Mouse (Mus musculus): ENCODE results near the gene Rbks.

DNA sequence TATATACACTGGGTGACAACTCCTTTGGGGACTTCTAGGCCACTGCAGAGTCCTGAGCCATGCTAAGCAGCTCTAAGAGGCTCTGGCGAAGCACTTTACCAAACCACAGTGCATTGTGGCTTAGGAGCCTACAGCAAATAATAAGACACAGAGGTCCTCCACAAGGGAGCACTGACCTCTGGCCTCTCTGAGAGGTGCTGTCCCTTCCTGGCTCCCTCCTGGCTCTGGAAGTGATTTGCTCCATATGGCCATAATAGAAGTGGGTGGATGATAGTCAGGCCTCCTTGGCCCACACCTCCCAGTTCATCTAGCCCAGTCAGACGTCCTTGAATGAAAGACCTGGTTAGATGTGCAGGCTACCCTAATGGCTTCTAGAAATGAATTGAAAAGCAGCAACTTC, 109.4 kb downstream of the Rbks start:
- TF ChIP-seq POLR2A (IDR thresholded peaks at IDR 0.05; ENCODE audit: insufficient read length, low read depth) = no peak
- no peak for TF ChIP-seq POLR2AphosphoS2 (IDR thresholded peaks at IDR 0.05; ENCODE audit: insufficient read length, low read depth)
- TF ChIP-seq CEBPB (IDR thresholded peaks at IDR 0.05; ENCODE audit: insufficient read depth, poor library complexity, severe bottlenecking) = no peak
- no peak for TF ChIP-seq TCF12 (IDR thresholded peaks at IDR 0.05; ENCODE audit: insufficient read depth, poor library complexity, severe bottlenecking)
- TF ChIP-seq MYOD1 (IDR thresholded peaks at IDR 0.05; ENCODE audit: control insufficient read depth in 1 of 3, insufficient read length in 2 of 3, low read depth in 2 of 3) = no peak
- TF ChIP-seq E2F4 (IDR thresholded peaks at IDR 0.05; ENCODE audit: insufficient read depth) = no peak

Data from myocyte (in vitro differentiated cells).